Mouse (Mus musculus): Measurements from ENCODE around the gene Tcp1. TPM values are rescaled to one million over a fixed set of nuclear protein-coding genes. Genes with fewer than 3 reads are reported as not detected.
A peak's percentile ranks its signal among the peaks of the same experiment; 100 is the strongest.
"Not testable (repeated sequence)": the region's sequence is repeated elsewhere in the genome, so short reads cannot be mapped to it uniquely, and the experiment has no call there.

Tcp1 gene
- total RNA-seq, 2 experiments from 2014 or later: 292 to 296 TPM

DNA sequence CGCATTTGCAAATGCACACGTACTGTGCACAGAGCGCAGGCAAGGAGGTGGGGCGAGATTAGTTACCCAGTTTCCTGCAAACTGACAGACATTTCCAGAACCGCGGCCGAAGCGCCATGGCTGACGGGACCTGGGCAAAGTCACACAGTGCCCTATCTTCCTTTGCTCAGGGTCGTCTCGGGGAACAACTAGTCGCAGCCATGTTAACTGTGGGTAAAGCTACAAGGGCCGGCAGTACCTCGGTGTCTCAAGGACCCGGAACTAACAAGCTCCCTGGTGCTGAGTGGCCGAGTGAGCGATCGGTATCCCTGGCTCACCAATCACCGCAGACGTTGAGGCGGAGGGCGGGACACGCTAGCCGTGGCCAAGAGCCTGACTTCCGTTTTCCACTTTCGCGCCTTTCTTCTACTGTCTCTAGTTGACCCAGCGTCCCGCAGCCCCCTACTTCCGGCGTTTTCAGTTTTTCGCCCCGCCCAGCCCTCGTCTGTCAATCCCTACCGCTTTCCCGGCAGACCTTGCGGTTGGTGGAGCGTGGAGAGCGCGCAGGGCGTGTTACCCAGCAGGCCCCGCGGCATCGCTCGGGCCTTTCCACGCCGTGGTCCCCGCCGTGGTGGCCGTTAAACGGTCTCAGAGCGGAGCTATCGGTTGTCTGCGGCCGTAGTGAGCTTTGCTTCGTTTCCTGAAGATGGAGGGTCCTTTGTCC is 531 bp downstream of the Tcp1 start, which contains the start of gene Mrpl18:
Gene Mrpl18, minus strand, starts transcription at position 465 of the 703 bp plus-strand sequence.
- DNase-seq: peak; percentile 99

DNA sequence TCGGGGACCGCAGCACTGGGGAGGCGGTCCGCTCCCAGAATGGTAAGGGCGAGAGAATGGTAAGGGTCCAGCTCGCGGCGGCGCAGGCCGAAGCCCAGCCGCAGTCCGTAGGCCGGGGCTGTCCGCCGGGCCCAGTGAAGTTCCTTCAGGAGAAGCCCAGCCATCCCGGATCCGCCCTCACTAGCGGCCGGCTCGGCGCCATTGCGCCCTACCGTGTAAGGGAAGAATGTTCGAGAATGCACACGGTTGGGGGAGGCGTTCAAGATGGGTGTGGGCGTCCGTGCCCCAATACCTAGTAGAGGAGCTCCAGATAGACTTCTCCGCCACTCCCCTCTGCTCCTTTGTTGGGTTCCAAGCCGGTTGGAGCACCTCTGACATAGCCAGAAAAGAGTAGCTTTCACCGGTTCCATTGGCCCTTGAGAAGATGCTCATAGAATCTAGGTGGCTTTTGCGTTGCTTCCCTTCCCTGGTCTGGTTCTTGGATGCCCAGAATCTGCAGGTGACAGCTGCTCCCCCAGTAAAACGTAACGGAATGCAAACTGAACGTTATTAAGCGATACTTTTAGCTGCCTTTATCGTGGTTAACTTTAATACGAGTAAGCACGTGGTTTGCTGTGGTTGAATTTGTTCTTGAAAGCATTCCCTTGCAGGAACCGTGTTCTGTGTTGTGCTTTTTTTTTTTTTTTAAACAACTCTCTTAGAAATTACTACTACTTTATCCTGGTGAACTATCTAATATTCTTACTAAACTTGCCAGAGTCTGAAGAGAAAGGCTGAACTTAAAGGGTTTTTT is 1.3 kb downstream of the Tcp1 start:
- peak; percentile 63 for DNase-seq

DNA sequence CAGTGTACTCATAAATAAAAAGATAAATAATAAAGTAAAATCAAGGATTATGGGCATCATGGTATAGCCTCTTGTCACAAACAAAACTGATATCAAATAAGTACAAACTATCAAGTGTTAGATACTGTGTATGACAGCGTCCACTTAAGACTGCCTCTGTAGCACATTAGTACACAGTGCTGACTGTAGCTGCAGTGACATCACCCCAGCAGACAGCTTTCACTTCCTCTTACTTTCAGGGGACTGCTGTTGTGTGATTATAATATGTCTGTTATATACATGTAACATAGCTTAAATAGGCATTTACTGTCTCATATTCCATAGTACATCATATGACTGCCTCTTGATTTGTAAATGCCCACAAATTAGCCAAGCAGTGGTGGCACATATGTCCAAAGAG is 5.6 kb downstream of the Tcp1 start:
- DNase-seq: no peak

DNA sequence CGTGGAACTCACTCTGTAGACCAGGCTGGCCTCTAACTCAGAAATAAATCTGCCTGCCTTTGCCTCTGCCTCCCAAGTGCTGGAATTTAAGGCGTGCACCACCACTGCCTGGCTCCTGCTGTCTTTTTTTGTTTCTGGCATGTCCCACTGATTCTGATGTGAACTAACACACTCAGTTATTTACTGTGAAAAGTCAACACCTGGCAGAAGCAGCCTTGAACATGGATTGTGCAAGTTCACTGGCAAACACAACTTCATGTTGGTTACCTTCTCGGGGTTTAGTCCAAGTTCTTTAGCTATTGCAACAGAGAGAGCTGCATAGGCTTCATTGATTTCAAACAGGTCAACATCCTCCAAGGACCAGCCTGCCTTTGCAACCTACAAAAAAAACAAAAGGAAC is 9.5 kb downstream of the Tcp1 start:
- no peak for DNase-seq

DNA sequence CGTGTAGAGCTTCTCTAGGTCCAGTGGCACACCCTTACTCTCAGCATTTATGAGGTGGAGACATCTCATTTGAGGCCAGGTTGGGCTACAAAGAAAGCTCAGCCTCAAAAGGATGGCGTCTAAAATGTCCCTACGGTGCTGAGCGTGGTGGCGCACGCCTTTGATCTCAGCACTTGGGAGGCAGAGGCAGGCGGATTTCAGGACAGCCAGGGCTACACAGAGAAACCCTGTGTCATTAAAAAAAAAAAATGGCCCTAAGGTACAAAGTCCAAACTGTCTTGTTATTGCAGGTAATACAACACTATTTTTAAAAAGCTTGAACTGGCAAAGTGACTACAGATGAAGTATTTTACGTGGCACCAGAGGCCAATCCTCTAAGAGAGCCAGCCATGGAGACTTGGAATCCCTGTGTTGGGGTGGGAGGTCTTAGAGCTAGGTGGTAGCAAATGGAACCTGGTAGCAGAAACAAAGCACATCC is 10.2 kb downstream of the Tcp1 start:
- DNase-seq: no peak

DNA sequence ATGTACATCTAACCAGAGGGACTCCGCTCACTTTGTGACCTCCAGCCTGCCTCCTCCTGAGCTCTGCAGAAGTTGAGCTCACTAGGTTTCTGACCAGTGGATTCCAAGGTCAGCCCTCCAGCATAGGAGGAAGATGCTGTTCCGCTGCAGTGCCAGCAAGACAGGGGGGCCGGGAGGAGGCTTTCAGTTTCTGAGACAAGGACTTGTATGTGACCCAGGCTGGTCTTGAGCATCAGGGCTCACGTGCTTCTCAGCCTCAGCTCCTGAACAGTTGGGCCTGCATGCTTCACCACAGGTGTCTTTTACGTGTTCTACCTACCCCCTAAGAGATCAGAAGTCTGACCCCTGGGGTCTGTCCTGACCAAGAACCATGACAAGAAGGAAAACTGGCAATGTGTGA is 16.1 kb downstream of the Tcp1 start:
- not testable (repeated sequence) for DNase-seq

DNA sequence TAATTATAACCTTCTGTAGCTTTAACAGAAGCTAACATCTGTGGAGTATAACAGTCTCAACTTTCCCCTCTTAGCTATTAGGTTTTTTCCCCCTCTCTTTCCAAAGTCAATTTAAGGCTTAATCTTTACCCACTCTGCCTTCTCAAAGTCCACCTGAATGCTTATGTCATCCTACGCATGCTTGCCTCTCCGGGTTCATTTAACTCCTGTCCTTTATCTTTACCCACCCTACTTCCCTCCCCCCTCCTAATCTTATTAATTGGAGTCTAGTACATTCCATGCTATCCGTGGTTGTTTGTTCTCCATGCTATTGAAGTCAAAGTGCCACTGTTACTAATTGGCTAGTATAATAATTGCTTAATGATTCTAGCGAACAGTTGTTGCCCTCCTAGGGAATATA is 20.2 kb downstream of the Tcp1 start:
- DNase-seq: no peak

DNA sequence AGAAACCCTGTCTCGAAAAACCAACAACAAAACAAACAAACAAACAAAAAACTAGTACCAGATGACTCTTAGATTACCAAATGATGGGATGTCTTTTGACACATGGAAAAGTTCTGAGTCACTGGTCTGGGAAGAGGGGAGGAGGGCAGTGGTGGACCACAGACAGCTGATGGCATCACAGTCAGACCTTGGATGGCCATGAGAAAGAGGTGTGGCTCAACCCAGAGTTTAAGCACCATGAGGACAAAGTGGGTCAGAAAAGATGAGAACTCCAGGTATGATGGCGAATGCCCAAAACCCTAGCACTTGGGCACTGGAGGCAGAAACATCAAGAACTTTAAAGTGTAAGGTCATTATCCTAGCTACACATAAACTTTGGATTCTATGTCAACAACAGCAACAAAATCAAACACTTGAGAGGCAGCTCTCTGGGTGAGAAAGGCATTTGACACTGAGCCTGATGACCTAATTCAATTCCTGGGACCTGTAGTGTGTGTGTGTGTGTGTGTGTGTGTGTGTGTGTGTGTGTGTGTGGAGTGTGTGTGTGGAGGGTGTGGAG is 22.0 kb downstream of the Tcp1 start:
- DNase-seq: no peak

DNA sequence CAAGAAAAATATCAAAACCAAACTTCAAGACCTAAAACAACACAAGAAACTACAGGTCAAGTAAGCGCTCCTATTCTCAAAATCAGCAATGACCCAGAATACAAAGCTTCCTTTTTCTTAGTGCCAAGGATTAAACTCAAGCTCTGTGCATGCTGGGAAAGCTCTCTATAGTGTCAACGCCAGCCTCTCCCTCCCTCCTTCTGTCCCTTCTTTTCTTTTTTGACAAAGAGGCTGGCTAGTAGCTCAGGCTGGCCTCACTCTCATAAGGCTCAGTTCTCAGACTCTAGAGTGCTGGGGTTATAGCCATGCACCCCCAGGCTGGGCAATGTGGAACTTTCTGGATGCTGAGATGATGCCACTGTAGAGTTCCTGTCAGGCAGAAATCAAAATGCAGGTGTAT is 22.6 kb downstream of the Tcp1 start:
- DNase-seq: no peak

DNA sequence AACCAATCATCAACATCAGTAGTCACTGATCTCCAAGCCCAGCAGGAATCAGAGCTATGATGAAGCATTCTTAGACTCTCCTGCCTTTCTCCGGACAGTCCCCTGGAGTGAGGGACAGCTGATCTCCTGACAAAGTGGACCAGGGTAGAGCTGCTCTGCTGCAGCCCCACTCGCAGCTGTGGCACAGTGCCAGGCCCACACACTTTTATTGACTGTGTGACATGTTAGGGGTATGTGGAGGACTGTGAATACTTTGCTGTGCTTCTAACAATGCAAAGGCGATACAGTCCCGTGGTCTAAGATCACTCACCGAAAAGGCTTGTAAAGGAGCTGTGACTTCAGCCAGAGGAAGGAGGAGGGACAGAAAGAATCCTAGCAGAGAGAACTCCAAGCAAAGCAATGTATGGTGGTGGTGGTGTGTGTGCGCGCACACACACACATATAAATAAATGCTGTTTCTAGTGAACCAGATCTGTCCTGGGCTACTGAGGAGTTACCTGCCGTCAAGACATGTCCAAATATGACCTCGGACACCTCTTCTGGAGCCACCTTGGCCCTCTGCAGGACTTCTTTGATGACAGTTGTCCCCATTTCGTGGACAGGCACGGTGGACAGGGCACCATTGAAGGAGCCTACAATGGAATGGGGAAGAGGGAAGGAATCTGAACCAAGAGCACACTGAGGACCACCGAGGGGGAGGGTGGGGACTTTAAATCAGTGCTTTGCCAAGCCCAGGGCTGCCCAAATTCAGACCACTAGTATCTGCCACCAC is 24.1 kb downstream of the Tcp1 start:
- not testable (repeated sequence) for DNase-seq

DNA sequence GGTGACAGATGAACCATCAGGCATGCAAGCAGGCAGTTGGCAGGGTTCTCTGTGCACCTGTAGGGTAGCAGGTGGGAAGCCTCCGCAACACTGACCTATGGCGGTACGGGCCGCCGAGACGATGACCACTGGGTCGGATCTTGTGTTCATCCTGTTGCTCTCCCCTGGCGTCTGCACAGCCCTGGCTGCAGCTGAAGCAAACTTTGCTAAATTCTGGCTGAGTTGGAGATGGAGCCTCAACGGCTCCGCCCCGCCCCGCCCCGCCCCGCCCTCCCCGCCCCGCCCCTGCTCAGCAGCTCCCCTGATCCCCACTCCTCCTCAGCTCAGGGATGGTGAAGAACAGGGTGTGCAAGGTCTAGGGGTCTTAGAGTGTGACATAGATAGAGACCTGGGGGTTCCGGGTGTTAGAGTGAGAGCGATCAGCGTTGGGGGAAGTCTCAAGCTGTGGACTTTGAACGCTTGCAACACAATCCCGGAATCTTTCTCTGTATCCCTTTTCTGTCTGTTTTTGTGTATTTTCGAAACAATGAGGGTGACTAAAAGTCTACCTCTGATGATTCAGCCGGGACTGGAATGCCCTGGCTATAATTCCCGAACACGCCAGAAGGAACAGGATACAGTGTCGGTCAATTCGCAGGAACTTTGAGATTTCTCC is 24.8 kb downstream of the Tcp1 start, which contains the start of gene Acat3:
Gene Acat3, minus strand, starts transcription at position 450 of the 655 bp plus-strand sequence.
- DNase-seq: no peak

DNA sequence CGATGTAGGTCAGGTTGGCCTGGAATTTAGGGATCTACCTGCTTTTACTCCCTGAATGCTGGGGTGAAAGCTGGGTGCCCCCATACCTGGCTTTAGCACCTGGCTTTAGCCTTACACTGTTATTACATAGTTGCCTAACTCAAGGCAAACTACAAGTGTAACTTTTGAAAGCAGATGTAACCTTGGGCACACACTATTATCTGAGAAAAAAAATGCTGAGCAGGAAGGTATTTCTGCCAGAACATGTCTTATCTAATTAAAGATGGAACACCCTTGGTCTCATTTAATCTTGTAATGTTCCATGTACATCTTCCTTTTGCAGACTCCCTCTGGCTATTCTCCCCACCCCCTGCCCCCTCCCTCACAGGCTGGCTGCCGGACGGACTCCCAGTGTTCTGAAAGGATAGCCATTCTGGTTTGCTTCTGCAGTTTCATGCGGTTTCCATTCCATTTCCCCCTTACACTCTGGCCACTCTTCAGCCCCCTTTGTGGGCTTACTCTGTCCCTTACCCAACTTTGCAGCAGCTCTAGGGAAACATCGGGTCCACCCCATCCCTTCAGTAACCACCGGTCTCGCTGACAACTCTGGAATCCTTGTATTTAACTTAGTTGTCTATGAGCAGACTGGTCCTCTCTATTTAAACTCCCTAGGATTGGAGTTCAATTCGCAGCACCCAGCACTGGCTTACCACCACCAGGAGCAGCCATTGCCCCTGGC is 26.2 kb downstream of the Tcp1 start:
- no peak for DNase-seq

DNA sequence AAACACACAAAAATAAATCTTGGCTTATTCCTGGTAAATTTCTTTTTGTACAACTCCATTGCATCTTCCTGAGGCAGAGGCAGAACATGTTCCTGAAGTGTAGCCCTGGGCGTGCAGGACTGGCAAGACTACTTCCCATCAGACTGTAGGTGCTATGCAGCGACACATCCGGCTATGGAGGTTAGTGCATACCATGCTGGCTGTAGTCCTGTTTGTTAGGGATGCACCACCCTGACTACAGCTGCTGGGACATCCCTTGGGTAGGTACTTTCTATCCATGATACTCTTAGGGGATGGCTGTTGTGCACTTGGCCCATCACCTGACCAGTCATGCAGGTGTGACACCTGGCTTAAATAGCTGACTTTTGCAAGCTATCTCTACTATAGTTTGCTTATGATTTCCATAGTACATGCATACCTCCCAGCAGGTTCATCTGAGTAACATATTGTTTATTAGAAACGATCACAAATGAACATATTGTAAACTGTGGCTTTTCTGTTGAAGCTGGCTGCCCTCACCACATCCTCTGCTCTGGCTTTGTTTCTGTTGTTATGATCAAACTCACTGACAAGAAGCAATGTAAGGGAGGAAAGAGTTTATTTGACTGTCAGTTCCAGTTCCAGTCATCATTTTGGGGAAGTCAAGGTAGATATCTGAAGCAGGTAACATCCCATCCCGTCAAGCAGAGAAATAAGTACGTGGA is 27.1 kb downstream of the Tcp1 start:
- no peak for DNase-seq

DNA sequence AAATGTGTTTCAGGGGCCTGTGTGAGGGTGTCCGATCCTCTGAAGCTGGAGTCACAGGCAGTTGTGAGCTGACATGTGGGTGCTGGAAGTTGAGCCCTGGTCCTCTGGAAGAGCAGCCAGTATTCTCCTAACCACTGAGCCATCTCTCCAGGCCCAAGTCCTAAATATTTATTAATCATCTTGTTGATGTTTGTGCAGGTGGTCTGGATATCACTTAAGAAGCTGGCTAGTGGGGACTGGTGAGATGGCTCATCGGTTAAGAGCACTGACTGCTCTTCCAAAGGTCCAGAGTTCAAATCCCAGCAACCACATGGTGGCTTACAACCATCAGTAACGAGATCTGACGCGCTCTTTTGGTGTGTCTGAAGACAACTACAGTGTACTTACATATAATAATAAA is 34.2 kb downstream of the Tcp1 start:
- no peak for DNase-seq

DNA sequence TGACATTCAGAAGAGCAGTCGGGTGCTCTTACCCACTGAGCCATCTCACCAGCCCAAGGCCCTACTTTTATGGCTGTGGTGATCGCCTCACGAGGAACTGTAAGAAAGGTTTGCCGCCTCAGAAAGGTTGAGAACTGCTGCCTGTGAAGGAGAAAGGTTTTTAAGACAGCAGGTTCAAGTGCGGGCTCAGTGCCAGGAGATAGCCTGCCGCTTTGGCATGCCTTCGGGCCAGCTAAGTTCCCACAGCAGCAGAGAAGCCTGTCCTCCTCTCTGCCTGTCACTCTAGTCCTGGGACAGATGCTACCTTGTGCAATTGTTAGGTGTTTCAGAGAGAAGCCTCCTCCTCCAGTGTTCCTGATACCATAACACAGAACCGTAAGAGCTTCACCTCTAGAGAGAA is 41.2 kb downstream of the Tcp1 start:
- no peak for DNase-seq

DNA sequence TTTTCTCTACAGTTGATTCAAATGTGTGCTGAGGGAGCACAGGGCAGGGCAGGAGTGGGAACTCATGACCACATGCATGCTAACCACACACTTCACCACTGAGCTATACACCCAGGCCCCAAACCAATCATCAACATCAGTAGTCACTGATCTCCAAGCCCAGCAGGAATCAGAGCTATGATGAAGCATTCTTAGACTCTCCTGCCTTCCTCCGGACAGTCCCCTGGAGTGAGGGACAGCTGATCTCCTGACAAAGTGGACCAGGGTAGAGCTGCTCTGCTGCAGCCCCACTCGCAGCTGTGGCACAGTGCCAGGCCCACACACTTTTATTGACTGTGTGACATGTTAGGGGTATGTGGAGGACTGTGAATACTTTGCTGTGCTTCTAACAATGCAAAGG is 43.9 kb downstream of the Tcp1 start:
- DNase-seq: not testable (repeated sequence)

DNA sequence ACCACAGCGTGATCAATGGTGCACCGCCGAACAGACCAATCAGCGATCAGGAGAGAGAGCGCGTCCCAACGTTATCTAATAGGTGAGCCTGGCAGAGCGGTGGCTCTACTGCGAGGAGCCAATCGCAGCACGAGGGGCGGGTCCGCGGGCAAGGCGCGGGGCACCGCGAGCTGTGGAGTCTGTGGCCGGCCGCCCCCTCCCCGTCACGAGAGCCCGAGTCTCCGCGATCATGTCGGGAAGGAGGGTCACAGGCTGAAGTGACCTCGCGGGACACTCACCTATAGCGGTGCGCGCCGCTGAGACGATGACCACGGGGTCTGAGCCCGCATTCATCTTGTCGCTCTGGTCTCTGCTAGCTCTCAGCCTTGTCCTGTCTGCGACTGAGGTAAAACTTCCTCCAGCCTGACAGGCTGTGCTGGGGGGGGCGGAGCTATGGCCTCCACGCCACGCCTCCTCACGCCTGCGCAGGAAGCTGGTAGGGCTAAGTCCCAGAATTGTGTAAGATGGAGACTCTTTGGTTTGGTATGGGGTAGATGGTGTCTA is 44.9 kb downstream of the Tcp1 start, which contains the start of gene Acat2:
Gene Acat2, minus strand, starts transcription at position 417 of the 543 bp plus-strand sequence.
- peak; percentile 94 for DNase-seq

DNA sequence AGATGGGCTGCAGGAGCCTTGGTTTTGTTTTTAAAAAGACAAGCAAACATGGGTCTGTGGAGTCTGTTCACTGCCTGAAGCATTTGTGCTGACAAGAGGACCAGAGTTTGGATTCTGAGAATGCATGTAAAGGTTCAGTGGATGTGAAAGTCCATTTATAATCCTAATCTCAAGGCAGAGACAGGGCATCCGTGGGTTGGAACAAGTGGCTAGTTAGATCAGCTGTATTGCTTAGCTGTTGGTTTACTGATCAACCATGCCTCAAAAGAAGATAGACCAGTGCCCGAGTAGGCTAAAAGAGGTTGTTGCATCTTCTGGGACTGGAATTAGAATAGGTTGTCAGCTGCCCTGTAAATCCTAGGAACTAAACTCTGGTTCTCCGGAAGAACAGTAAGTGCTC is 48.0 kb downstream of the Tcp1 start:
- no peak for DNase-seq

DNA sequence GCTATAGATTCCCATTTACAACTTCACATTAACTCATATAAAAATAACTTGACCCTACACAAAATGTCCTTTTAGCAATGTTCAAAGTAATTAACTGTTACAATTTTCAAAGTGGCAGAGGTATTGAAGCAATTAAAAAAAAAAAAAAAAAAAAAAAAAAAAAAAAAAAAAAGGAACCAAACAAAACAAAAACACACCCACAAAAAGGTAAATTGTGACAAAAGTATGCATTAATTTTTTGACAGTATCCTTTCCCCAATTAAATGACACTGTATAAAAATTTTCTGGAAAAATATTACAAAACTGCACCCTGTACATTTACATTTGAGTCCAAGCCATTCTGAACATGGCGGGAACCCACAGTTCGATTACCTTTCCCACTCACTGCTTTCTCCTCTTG is 51.7 kb downstream of the Tcp1 start:
- DNase-seq: no peak

DNA sequence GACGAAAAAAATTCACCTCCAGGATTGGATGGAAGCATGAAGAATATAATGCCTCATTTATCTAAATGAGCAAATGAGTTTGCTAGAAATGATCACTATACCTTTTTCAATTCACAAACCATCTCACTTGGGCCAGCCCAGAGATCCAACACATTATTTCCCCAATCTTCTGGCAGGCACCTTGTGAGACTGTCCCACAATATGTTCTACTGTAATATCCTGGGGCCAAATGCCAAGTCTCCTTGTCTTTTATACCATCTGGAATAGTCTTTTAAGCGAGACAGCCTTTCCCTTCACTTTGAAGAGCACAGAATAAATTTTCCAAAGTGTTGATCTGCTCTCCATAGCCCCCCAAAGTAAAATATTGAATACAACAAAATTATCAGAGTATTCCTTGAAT is 58.4 kb downstream of the Tcp1 start:
- DNase-seq: no peak

Measured in heart, postnatal 4 days (tissue).